In the genomic region with DNA sequence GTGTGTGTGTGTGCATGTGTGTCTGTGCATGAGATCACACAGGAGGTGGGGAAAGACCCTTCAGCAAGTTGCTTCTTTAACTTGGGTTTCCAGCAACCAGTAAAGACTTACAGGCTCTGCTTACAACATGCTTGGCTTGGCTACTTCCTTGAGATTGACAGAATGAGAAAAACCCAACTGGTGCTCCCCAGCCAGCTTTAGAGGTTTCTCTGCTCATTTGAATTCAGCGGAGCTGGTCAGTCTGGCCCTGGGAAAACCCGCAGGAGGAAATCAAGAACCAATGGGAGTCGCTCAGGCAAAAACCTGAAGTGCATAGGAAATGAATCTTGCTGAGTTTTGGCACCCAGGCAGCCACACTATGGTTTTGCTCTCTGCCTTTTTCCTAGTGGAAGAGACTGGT, we compare ENCODE assay signal across 12 mouse cellular contexts.
DNase-seq lines count a peak whose midpoint lies in the region; ATAC-seq lines count a peak whose summit lies in the region.
"Had no signal": no experiment of that assay in that cellular context is flagged by ENCODE, and none has a peak within 500 bp of the region (broad histone marks: within the 10 kb centered on the region; RNA-seq: fewer than 3 reads in every experiment).

No protein-coding gene starts in this region.

- no peak overlapping the region for H3K27ac ChIP-seq in neural tube, embryonic 11.5 days (ENCODE audit: low read depth, low read length)
- peak overlapping the region; percentile 46 for H3K27ac ChIP-seq in hindbrain, embryonic 16.5 days (ENCODE audit: low read depth, low read length)
- peak overlapping the region; percentile 58 for H3K27ac ChIP-seq in neural tube, embryonic 15.5 days (replicated peaks)

- H3K36me3 ChIP-seq in neural tube, embryonic 11.5 days (ENCODE audit: control insufficient read depth, insufficient read depth, low read length), result no peaks in the 10 kb centered on the region
- no peaks in the 10 kb centered on the region for H3K36me3 ChIP-seq in hindbrain, embryonic 16.5 days (ENCODE audit: control insufficient read depth, insufficient read depth, low read length)
- no peaks in the 10 kb centered on the region for H3K36me3 ChIP-seq in neural tube, embryonic 15.5 days

- DNase-seq in cerebellum, postnatal 14 days, result peak; percentile 32 to 36
- DNase-seq in cerebellum, adult 18-20 months, result no peak
- peak; percentile 37 for DNase-seq in neural tube, embryonic 11.5 days (ENCODE audit: low spot score)
- DNase-seq in neural tube, embryonic 10.5 days (ENCODE audit: extremely low spot score, low spot score), result no peak
- DNase-seq in ovary, adult 18-20 months (ENCODE audit: low spot score), result no peak
- no peak for DNase-seq in gastrocnemius, adult 8-10 months (ENCODE audit: low spot score in 2 of 2)
- DNase-seq: spleen, adult 18-20 months had no signal

- no peak overlapping the region for H3K4me3 ChIP-seq in neural tube, embryonic 11.5 days (ENCODE audit: low read depth, low read length)
- no peak overlapping the region for H3K4me3 ChIP-seq in hindbrain, embryonic 16.5 days (ENCODE audit: low read length)
- no peak overlapping the region for H3K4me3 ChIP-seq in neural tube, embryonic 15.5 days (replicated peaks)
- H3K4me3 ChIP-seq: erythroblast, embryonic 14.5 days; megakaryocyte, embryonic 14.5 days had no signal

- no peak overlapping the region for H3K9ac ChIP-seq in neural tube, embryonic 11.5 days (ENCODE audit: low read length)
- no peak overlapping the region for H3K9ac ChIP-seq in hindbrain, embryonic 16.5 days (ENCODE audit: low read depth, low read length)
- H3K9ac ChIP-seq in neural tube, embryonic 15.5 days (replicated peaks), result no peak overlapping the region

- no peaks in the 10 kb centered on the region for H3K9me3 ChIP-seq in neural tube, embryonic 11.5 days (ENCODE audit: control insufficient read depth, low read length)
- no peaks in the 10 kb centered on the region for H3K9me3 ChIP-seq in hindbrain, embryonic 16.5 days (ENCODE audit: control insufficient read depth, low read length)
- H3K9me3 ChIP-seq in neural tube, embryonic 15.5 days (replicated peaks), result no peaks in the 10 kb centered on the region

- no peaks in the 10 kb centered on the region for H3K27me3 ChIP-seq in neural tube, embryonic 11.5 days (ENCODE audit: control insufficient read depth, insufficient read depth, low read length)
- H3K27me3 ChIP-seq in hindbrain, embryonic 16.5 days (replicated peaks; ENCODE audit: control insufficient read depth, insufficient read depth, low read length), result no peaks in the 10 kb centered on the region
- H3K27me3 ChIP-seq in neural tube, embryonic 15.5 days (replicated peaks), result no peaks in the 10 kb centered on the region
- H3K27me3 ChIP-seq: megakaryocyte, embryonic 14.5 days had no signal

- peaks cover 7% of the 10 kb centered on the region; the same call in 1 of the 2 replicates for H3K4me1 ChIP-seq in neural tube, embryonic 11.5 days (ENCODE audit: control insufficient read depth, insufficient read depth, low read length)
- peaks cover 13% of the 10 kb centered on the region for H3K4me1 ChIP-seq in hindbrain, embryonic 16.5 days (ENCODE audit: control insufficient read depth, insufficient read depth, low read depth, low read length)
- peaks cover 30% of the 10 kb centered on the region for H3K4me1 ChIP-seq in neural tube, embryonic 15.5 days
- H3K4me1 ChIP-seq: megakaryocyte, embryonic 14.5 days had no signal

- WGBS in neural tube, embryonic 11.5 days, result 36% methylated on average over 3 of the region's 3 CpGs
- 13% methylated on average over 3 of the region's 3 CpGs for WGBS in hindbrain, embryonic 16.5 days
- WGBS in neural tube, embryonic 15.5 days, result 13% methylated on average over 3 of the region's 3 CpGs

- ATAC-seq in neural tube, embryonic 11.5 days (ENCODE audit: insufficient read depth, low FRiP score, low TSS enrichment), result peak; percentile 23; the same call in 1 of the 2 replicates
- peak; percentile 88 for ATAC-seq in hindbrain, embryonic 16.5 days
- ATAC-seq in neural tube, embryonic 15.5 days (ENCODE audit: low FRiP score), result peak; percentile 13; the same call in 1 of the 2 replicates
- ATAC-seq: intestine, postnatal 0 days had no signal

- no peak overlapping the region for H3K4me2 ChIP-seq in neural tube, embryonic 11.5 days (ENCODE audit: low read depth)
- no peak overlapping the region for H3K4me2 ChIP-seq in hindbrain, embryonic 16.5 days (ENCODE audit: low read length)
- no peak overlapping the region for H3K4me2 ChIP-seq in neural tube, embryonic 15.5 days

Comparison
In these comparisons a context has a peak if more than half of its experiments do, and no peak if none do; other contexts are left out.
1. DNase-seq: peak in cerebellum, postnatal 14 days (2 of 2) and neural tube, embryonic 11.5 days (single experiment); none in cerebellum, adult 18-20 months (0 of 2), neural tube, embryonic 10.5 days (single experiment), ovary, adult 18-20 months (single experiment) and gastrocnemius, adult 8-10 months (0 of 2).
2. ATAC-seq: peak in every context shown above with its lines; median percentile 88 in hindbrain, embryonic 16.5 days; 23 in neural tube, embryonic 11.5 days; 13 in neural tube, embryonic 15.5 days.